Mouse (Mus musculus) heart, adult 2 months (tissue): ENCODE results near the gene Ern1.

Source experiments
- EP300 ChIP-seq: fragments of 200-500 bp; IDR thresholded peaks from 2 replicates; pipeline ENCODE4 v1.6.1; 2011; ENCODE audit warnings: low read depth, low read length, control low read depth; ENCODE audit not compliant: insufficient read depth
- POLR2A ChIP-seq: fragments of 200-500 bp; IDR thresholded peaks from 2 replicates; pipeline ENCODE4 v1.6.1; 2011; ENCODE audit warnings: mild to moderate bottlenecking, low read depth, low read length, control low read depth; ENCODE audit not compliant: insufficient read depth

- TF ChIP-seq POLR2A, result no peak
- no peak for TF ChIP-seq EP300
These were observed 142.7 kb downstream of the Ern1 start for GRCm38 (mm10) chr11:106344910-106345309.
